Mouse (Mus musculus): ENCODE results near the gene Pnma3. TPM values are rescaled to one million over a fixed set of nuclear protein-coding genes. Genes with fewer than 3 reads are reported as not detected.

The Pnma3 gene
- polyA plus RNA-seq (2014; fragmentation: Nextera tagmentation; extraction: Ambion mirVana): 0.27 and 0.90 TPM in 2 replicates

- H3K27ac ChIP-seq (ENCODE audit: low read depth, low read length): no peak within 1 kb of the TSS
- DNase-seq (ENCODE audit: low spot score): no peak
- no peaks in the 10 kb centered on the region for H3K36me3 ChIP-seq (ENCODE audit: control insufficient read depth, insufficient read depth, low read length)
- no peaks in the 10 kb centered on the region for H3K27me3 ChIP-seq (ENCODE audit: control insufficient read depth, insufficient read depth, low read length)
- H3K4me2 ChIP-seq (replicated peaks; ENCODE audit: low read depth, low read length): peak within 1 kb of the TSS; percentile 38
- ATAC-seq (ENCODE audit: low FRiP score): peak; percentile 71
- peak within 1 kb of the TSS; percentile 16 for H3K4me3 ChIP-seq (ENCODE audit: low read depth, low read length)
- peak within 1 kb of the TSS; percentile 48; the same call in 1 of the 2 replicates for H3K9ac ChIP-seq (ENCODE audit: low read depth, low read length)
- H3K4me1 ChIP-seq (replicated peaks; ENCODE audit: control insufficient read depth, insufficient read depth, low read length): no peaks in the 10 kb centered on the region
- H3K9me3 ChIP-seq (ENCODE audit: control insufficient read depth, low read length): no peaks in the 10 kb centered on the region
- 30% methylated on average over 7 of the region's 7 CpGs for WGBS
Measured at GRCm38 (mm10) chrX:73064415-73064793, at the start of gene Pnma3. Gene Pnma3, plus strand, starts transcription at chrX:73064787.

GRCm38 (mm10) chrX:73037003-73037402 is 27.6 kb upstream of the Pnma3 start, which contains the start of gene Pnma5:
Gene Pnma5, minus strand, starts transcription at chrX:73037103.
- H3K36me3 ChIP-seq (ENCODE audit: control insufficient read depth, insufficient read depth, low read length): no peaks in the 10 kb centered on the region
- H3K4me2 ChIP-seq (replicated peaks; ENCODE audit: low read depth, low read length): no peak within 1 kb of the TSS
- WGBS: 75% methylated on average over 1 of the region's 1 CpGs
- no peaks in the 10 kb centered on the region for H3K9me3 ChIP-seq (ENCODE audit: control insufficient read depth, low read length)
- H3K27me3 ChIP-seq (ENCODE audit: control insufficient read depth, insufficient read depth, low read length): no peaks in the 10 kb centered on the region
- ATAC-seq (ENCODE audit: low FRiP score): no peak
- no peak within 1 kb of the TSS for H3K4me3 ChIP-seq (ENCODE audit: low read depth, low read length)
- no peak within 1 kb of the TSS for H3K27ac ChIP-seq (ENCODE audit: low read depth, low read length)
- H3K9ac ChIP-seq (ENCODE audit: low read depth, low read length): no peak within 1 kb of the TSS
- DNase-seq (ENCODE audit: low spot score): no peak
- H3K4me1 ChIP-seq (replicated peaks; ENCODE audit: control insufficient read depth, insufficient read depth, low read length): no peaks in the 10 kb centered on the region

- H3K4me1 ChIP-seq (replicated peaks; ENCODE audit: control insufficient read depth, insufficient read depth, low read length): no peaks in the 10 kb centered on the region
- no peak overlapping the region for H3K9ac ChIP-seq (ENCODE audit: low read depth, low read length)
- H3K4me2 ChIP-seq (replicated peaks; ENCODE audit: low read depth, low read length): no peak overlapping the region
- DNase-seq (ENCODE audit: low spot score) (no peak), ATAC-seq (ENCODE audit: low FRiP score) (no peak)
- no peaks in the 10 kb centered on the region for H3K27me3 ChIP-seq (ENCODE audit: control insufficient read depth, insufficient read depth, low read length)
- 77% methylated on average over 8 of the region's 8 CpGs for WGBS
- H3K4me3 ChIP-seq (ENCODE audit: low read depth, low read length): no peak overlapping the region
- no peaks in the 10 kb centered on the region for H3K9me3 ChIP-seq (ENCODE audit: control insufficient read depth, low read length)
- H3K27ac ChIP-seq (ENCODE audit: low read depth, low read length): no peak overlapping the region
- H3K36me3 ChIP-seq (ENCODE audit: control insufficient read depth, insufficient read depth, low read length): no peaks in the 10 kb centered on the region
Measured at GRCm38 (mm10) chrX:73038831-73039230, 25.8 kb upstream of the Pnma3 start.

GRCm38 (mm10) chrX:73039666-73040065 is 24.9 kb upstream of the Pnma3 start:
- H3K4me3 ChIP-seq (ENCODE audit: low read depth, low read length): no peak overlapping the region
- no peak for DNase-seq (ENCODE audit: low spot score)
- no peaks in the 10 kb centered on the region for H3K36me3 ChIP-seq (ENCODE audit: control insufficient read depth, insufficient read depth, low read length)
- no peak overlapping the region for H3K27ac ChIP-seq (ENCODE audit: low read depth, low read length)
- no peak overlapping the region for H3K9ac ChIP-seq (ENCODE audit: low read depth, low read length)
- no peaks in the 10 kb centered on the region for H3K27me3 ChIP-seq (ENCODE audit: control insufficient read depth, insufficient read depth, low read length)
- 80% methylated on average over 12 of the region's 12 CpGs for WGBS
- H3K9me3 ChIP-seq (ENCODE audit: control insufficient read depth, low read length): no peaks in the 10 kb centered on the region
- no peaks in the 10 kb centered on the region for H3K4me1 ChIP-seq (replicated peaks; ENCODE audit: control insufficient read depth, insufficient read depth, low read length)
- H3K4me2 ChIP-seq (replicated peaks; ENCODE audit: low read depth, low read length): no peak overlapping the region
- no peak for ATAC-seq (ENCODE audit: low FRiP score)

GRCm38 (mm10) chrX:73053860-73054563 is 10.6 kb upstream of the Pnma3 start:
- no peaks in the 10 kb centered on the region for H3K9me3 ChIP-seq (ENCODE audit: control insufficient read depth, low read length)
- H3K4me3 ChIP-seq (ENCODE audit: low read depth, low read length): no peak overlapping the region
- peak; percentile 97 for ATAC-seq (ENCODE audit: low FRiP score)
- 15% methylated on average over 14 of the region's 14 CpGs for WGBS
- H3K4me1 ChIP-seq (replicated peaks; ENCODE audit: control insufficient read depth, insufficient read depth, low read length): no peaks in the 10 kb centered on the region
- no peak overlapping the region for H3K9ac ChIP-seq (ENCODE audit: low read depth, low read length)
- no peak overlapping the region for H3K27ac ChIP-seq (ENCODE audit: low read depth, low read length)
- H3K36me3 ChIP-seq (ENCODE audit: control insufficient read depth, insufficient read depth, low read length): no peaks in the 10 kb centered on the region
- H3K27me3 ChIP-seq (ENCODE audit: control insufficient read depth, insufficient read depth, low read length): no peaks in the 10 kb centered on the region
- DNase-seq (ENCODE audit: low spot score): peak; percentile 95
- H3K4me2 ChIP-seq (replicated peaks; ENCODE audit: low read depth, low read length): no peak overlapping the region

GRCm38 (mm10) chrX:73061528-73061927 is 3.1 kb upstream of the Pnma3 start:
- H3K4me3 ChIP-seq (ENCODE audit: low read depth, low read length): no peak overlapping the region
- no peaks in the 10 kb centered on the region for H3K9me3 ChIP-seq (ENCODE audit: control insufficient read depth, low read length)
- WGBS: 84% methylated on average over 1 of the region's 1 CpGs
- H3K27ac ChIP-seq (ENCODE audit: low read depth, low read length): no peak overlapping the region
- H3K4me1 ChIP-seq (replicated peaks; ENCODE audit: control insufficient read depth, insufficient read depth, low read length): no peaks in the 10 kb centered on the region
- no peak for ATAC-seq (ENCODE audit: low FRiP score)
- no peak overlapping the region for H3K9ac ChIP-seq (ENCODE audit: low read depth, low read length)
- H3K36me3 ChIP-seq (ENCODE audit: control insufficient read depth, insufficient read depth, low read length): no peaks in the 10 kb centered on the region
- H3K4me2 ChIP-seq (replicated peaks; ENCODE audit: low read depth, low read length): no peak overlapping the region
- no peaks in the 10 kb centered on the region for H3K27me3 ChIP-seq (ENCODE audit: control insufficient read depth, insufficient read depth, low read length)
- no peak for DNase-seq (ENCODE audit: low spot score)

GRCm38 (mm10) chrX:73062323-73062722 is 2.3 kb upstream of the Pnma3 start:
- H3K27me3 ChIP-seq (ENCODE audit: control insufficient read depth, insufficient read depth, low read length): no peaks in the 10 kb centered on the region
- no peaks in the 10 kb centered on the region for H3K9me3 ChIP-seq (ENCODE audit: control insufficient read depth, low read length)
- ATAC-seq (ENCODE audit: low FRiP score): no peak
- 58% methylated on average over 5 of the region's 5 CpGs for WGBS
- H3K9ac ChIP-seq (ENCODE audit: low read depth, low read length): no peak overlapping the region
- H3K4me2 ChIP-seq (replicated peaks; ENCODE audit: low read depth, low read length): no peak overlapping the region
- no peaks in the 10 kb centered on the region for H3K4me1 ChIP-seq (replicated peaks; ENCODE audit: control insufficient read depth, insufficient read depth, low read length)
- H3K4me3 ChIP-seq (ENCODE audit: low read depth, low read length): no peak overlapping the region
- H3K36me3 ChIP-seq (ENCODE audit: control insufficient read depth, insufficient read depth, low read length): no peaks in the 10 kb centered on the region
- DNase-seq (ENCODE audit: low spot score): no peak
- H3K27ac ChIP-seq (ENCODE audit: low read depth, low read length): no peak overlapping the region

- Histone ChIP-seq H3K27me3 (ENCODE audit: control insufficient read depth, insufficient read depth, low read length) (no peaks in the 10 kb centered on the region), H3K27ac (ENCODE audit: low read depth, low read length) (no peak overlapping the region), H3K36me3 (ENCODE audit: control insufficient read depth, insufficient read depth, low read length) (no peaks in the 10 kb centered on the region), H3K4me2 (replicated peaks; ENCODE audit: low read depth, low read length) (peak overlapping the region; percentile 38), H3K4me1 (replicated peaks; ENCODE audit: control insufficient read depth, insufficient read depth, low read length) (no peaks in the 10 kb centered on the region), H3K9ac (ENCODE audit: low read depth, low read length) (peak overlapping the region; percentile 48; the same call in 1 of the 2 replicates), H3K4me3 (ENCODE audit: low read depth, low read length) (peak overlapping the region; percentile 16), H3K9me3 (ENCODE audit: control insufficient read depth, low read length) (no peaks in the 10 kb centered on the region)
- ATAC-seq (ENCODE audit: low FRiP score): peak; percentile 84
- 47% methylated on average over 20 of the region's 24 CpGs for WGBS
- peak; percentile 60 for DNase-seq (ENCODE audit: low spot score)
Measured at GRCm38 (mm10) chrX:73063512-73064414, 824 bp upstream of the Pnma3 start.
